ENCODE assay signal across 8 mouse cellular contexts in the genomic region with DNA sequence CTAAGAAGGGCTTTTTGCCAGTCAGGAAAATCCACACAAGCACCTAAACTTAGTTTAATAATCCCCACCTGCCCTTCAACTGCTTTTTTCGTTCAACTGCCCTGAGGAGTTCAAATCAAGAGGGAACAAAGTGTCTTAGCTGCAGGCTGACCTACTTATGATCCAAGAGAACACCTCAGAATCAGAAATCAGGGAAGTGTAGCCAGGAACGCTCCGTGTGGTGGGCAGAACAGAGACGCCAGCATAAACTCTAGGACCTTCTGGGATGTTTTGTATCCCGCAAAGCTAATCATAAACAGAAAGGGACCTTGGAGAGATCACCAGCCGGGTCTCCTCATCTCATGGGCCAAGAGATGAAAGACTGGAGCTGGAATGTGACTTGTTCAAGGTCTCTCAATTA.
"Had no signal": no experiment of that assay in that cellular context is flagged by ENCODE, and none has a peak within 500 bp of the region (broad histone marks: within the 10 kb centered on the region; RNA-seq: fewer than 3 reads in every experiment).

No protein-coding gene starts in this region.

- DNase-seq: kidney, adult 11 months; layer of hippocampus, postnatal 36 days; liver, embryonic 13.5 days; lung, adult 2 months; lung, postnatal 14 days; lung, postnatal 4 days; midbrain, embryonic 14.5 days; thymus, postnatal 25 days had no signal
